Mouse (Mus musculus) heart, adult 2 months (tissue): ENCODE measurements around the gene Vmn1r44.

ENCODE experiments used
- CTCF ChIP-seq: fragments of 200-600 bp; IDR thresholded peaks from 2 replicates; pipeline ENCODE4 v1.8.1; 2022; ENCODE audit warnings: antibody characterized with exemption, mild to moderate bottlenecking, moderate library complexity
- POLR2A ChIP-seq: fragments of 200-500 bp; IDR thresholded peaks from 2 replicates; pipeline ENCODE4 v1.6.1; 2011; ENCODE audit warnings: mild to moderate bottlenecking, low read depth, low read length, control low read depth; ENCODE audit not compliant: insufficient read depth

- TF ChIP-seq CTCF (no peak), POLR2A (no peak)
Observed at GRCm38 (mm10) chr6:89867276-89867675, 16.2 kb upstream of the Vmn1r44 start.
